Mouse (Mus musculus) liver, postnatal 0 days (tissue): ENCODE results near the gene Tnnt1.

Experiments
- CTCF ChIP-seq: sonication (generic); IDR thresholded peaks from 2 replicates; pipeline ENCODE4 v1.5.1; 2016; ENCODE audit warnings: antibody characterized with exemption, low read depth
- EP300 ChIP-seq: IDR thresholded peaks from 2 replicates; pipeline ENCODE4 v1.6.1; 2016; ENCODE audit warnings: antibody characterized with exemption, low read depth, mild to moderate bottlenecking

- TF ChIP-seq CTCF (no peak), EP300 (no peak)
These were observed 13.1 kb downstream of the Tnnt1 start for GRCm38 (mm10) chr7:4503100-4503499.
